Mouse (Mus musculus) liver, embryonic 14.5 days (tissue): ENCODE measurements at regions not wholly inside any gene's neighbourhood (a gene's known extent, or its start where the extent isn't known, plus 50 kb on each side); places are given as distances from the start of the nearest gene placed in this dataset.

Experiments used
- ATAC-seq: fragments of 200-750 bp; cut with Nextera tagmentation; 2 replicates; pipeline ENCODE4 v1.8.0; 2017; ENCODE audit warnings: moderate number of reproducible peaks, mild to moderate bottlenecking, moderate library complexity; ENCODE audit not compliant: insufficient read depth
- DNase-seq, 3 experiments: peaks; one replicate each; pipeline ENCODE4 v3.0.0-alpha.2; 2012 to 2013; ENCODE audit warnings: low read depth in 3 of 3, low spot score in 3 of 3
- H3K27ac ChIP-seq: fragments of 300-500 bp; sonication (generic); 2 replicates; pipeline ENCODE4 v1.5.1; 2014; ENCODE audit warnings: moderate library complexity, mild to moderate bottlenecking, control low read depth, inconsistent platforms
- H3K27me3 ChIP-seq: fragments of 300-500 bp; sonication (generic); 2 replicates; pipeline ENCODE4 v1.6.1; 2014; ENCODE audit warnings: mild to moderate bottlenecking, low read length, moderate library complexity; ENCODE audit not compliant: control insufficient read depth, insufficient read depth
- H3K36me3 ChIP-seq: fragments of 300-500 bp; sonication (generic); replicated peaks from 2 replicates; pipeline ENCODE4 v1.6.1; 2014; ENCODE audit warnings: low read depth; ENCODE audit not compliant: control insufficient read depth, insufficient read depth
- H3K4me1 ChIP-seq, 2 experiments: fragments of 200-500 bp in 1 of 2; fragments of 300-500 bp in 1 of 2; sonication (generic) in 1 of 2; replicated peaks; 2 replicates each; pipeline ENCODE4 v1.6.1; 2012 to 2014; ENCODE audit warnings: antibody characterized with exemption in 1 of 2, inconsistent platforms in 1 of 2, low read length in 1 of 2; ENCODE audit not compliant: control insufficient read depth in 2 of 2, insufficient read depth in 2 of 2
- H3K4me2 ChIP-seq: fragments of 300-500 bp; sonication (generic); 2 replicates; pipeline ENCODE4 v1.6.1; 2014; ENCODE audit warnings: low read depth, mild to moderate bottlenecking, control low read depth, moderate library complexity
- H3K4me3 ChIP-seq, 2 experiments: fragments of 200-500 bp in 1 of 2; fragments of 300-500 bp in 1 of 2; sonication (generic) in 1 of 2; 2 replicates each; pipeline ENCODE4 v1.5.1; 2012 to 2014; ENCODE audit warnings: low read depth in 2 of 2, low read length in 2 of 2, mild to moderate bottlenecking in 2 of 2, control low read depth in 1 of 2, inconsistent platforms in 1 of 2, moderate library complexity in 1 of 2; ENCODE audit not compliant: insufficient read depth in 1 of 2
- H3K9ac ChIP-seq: fragments of 300-500 bp; sonication (generic); replicated peaks from 2 replicates; pipeline ENCODE4 v1.6.1; 2014; ENCODE audit warnings: mild to moderate bottlenecking, control low read depth, moderate library complexity
- H3K9me3 ChIP-seq: fragments of 300-500 bp; sonication (generic); 2 replicates; pipeline ENCODE4 v1.6.1; 2016; ENCODE audit warnings: low read length, mixed read lengths; ENCODE audit not compliant: control insufficient read depth
- CTCF ChIP-seq: IDR thresholded peaks from 2 replicates; pipeline ENCODE4 v1.5.1; 2016; ENCODE audit warnings: antibody characterized with exemption, low read depth, control low read depth
- EP300 ChIP-seq: IDR thresholded peaks from 2 replicates; pipeline ENCODE4 v1.6.1; 2016; ENCODE audit warnings: antibody characterized with exemption, low read depth
- WGBS: fragments of 180-500 bp; shearing (Covaris S2); extraction: QIAGEN DNeasy Blood & Tissue Kit; methylation state at CpG from one replicate; pipeline ENCODE4 v1.1.7; 2014; ENCODE audit not compliant: insufficient replicate concordance; 5-methylcytosine and 5-hydroxymethylcytosine counted together

- 72% methylated on average over 12 of the region's 12 CpGs for WGBS
- Histone ChIP-seq H3K4me1 (no peaks in the 10 kb centered on the region), H3K27me3 (no peaks in the 10 kb centered on the region), H3K4me3 (no peak overlapping the region), H3K9ac (no peak overlapping the region), H3K4me2 (no peak overlapping the region), H3K27ac (no peak overlapping the region), H3K9me3 (no peaks in the 10 kb centered on the region), H3K36me3 (no peaks in the 10 kb centered on the region)
- ATAC-seq (no peak), DNase-seq (no peak)
- TF ChIP-seq CTCF (no peak), EP300 (no peak)
Observed at GRCm38 (mm10) chr11:65365751-65366559, 96.2 kb upstream of the Myocd start.

- no peak overlapping the region for H3K9ac ChIP-seq
- 42% methylated on average over 3 of the region's 3 CpGs for WGBS
- ATAC-seq: no peak
Observed at GRCm38 (mm10) chr11:65364910-65365309, 95.1 kb upstream of the Myocd start.

GRCm38 (mm10) chr11:65363846-65364245, 94.1 kb upstream of the Myocd start:
- H3K27me3 ChIP-seq: no peaks in the 10 kb centered on the region
- no peak for DNase-seq
- H3K4me1 ChIP-seq: no peaks in the 10 kb centered on the region
- H3K36me3 ChIP-seq: no peaks in the 10 kb centered on the region
- no peak overlapping the region for H3K4me2 ChIP-seq
- WGBS: 40% methylated on average over 3 of the region's 3 CpGs
- H3K4me3 ChIP-seq: no peak overlapping the region
- no peak overlapping the region for H3K9ac ChIP-seq
- no peak overlapping the region for H3K27ac ChIP-seq
- no peak for TF ChIP-seq EP300
- no peak for TF ChIP-seq CTCF
- ATAC-seq: no peak
- no peaks in the 10 kb centered on the region for H3K9me3 ChIP-seq

More at GRCm38 (mm10) chr11:65364910-65365309, 95.1 kb upstream of the Myocd start:
- TF ChIP-seq EP300: no peak
- TF ChIP-seq CTCF: no peak
- no peak overlapping the region for H3K4me3 ChIP-seq
- H3K4me2 ChIP-seq: no peak overlapping the region
- H3K36me3 ChIP-seq: no peaks in the 10 kb centered on the region
- no peaks in the 10 kb centered on the region for H3K9me3 ChIP-seq
- H3K4me1 ChIP-seq: no peaks in the 10 kb centered on the region
- H3K27me3 ChIP-seq: no peaks in the 10 kb centered on the region
- H3K27ac ChIP-seq: no peak overlapping the region
- DNase-seq: no peak

- WGBS: 59% methylated on average over 5 of the region's 5 CpGs
Observed at GRCm38 (mm10) chr11:65360729-65361128, 90.9 kb upstream of the Myocd start.

GRCm38 (mm10) chr11:65358908-65359307, 89.1 kb upstream of the Myocd start:
- Histone ChIP-seq H3K4me1 (no peaks in the 10 kb centered on the region), H3K27ac (no peak overlapping the region), H3K9me3 (no peaks in the 10 kb centered on the region), H3K27me3 (no peaks in the 10 kb centered on the region), H3K4me3 (no peak overlapping the region), H3K36me3 (no peaks in the 10 kb centered on the region), H3K4me2 (no peak overlapping the region), H3K9ac (no peak overlapping the region)
- TF ChIP-seq EP300: no peak
- no peak for TF ChIP-seq CTCF
- no peak for ATAC-seq
- 71% methylated on average over 8 of the region's 8 CpGs for WGBS
- no peak for DNase-seq

More at GRCm38 (mm10) chr11:65360729-65361128, 90.9 kb upstream of the Myocd start:
- H3K4me3 ChIP-seq: no peak overlapping the region
- H3K9ac ChIP-seq: no peak overlapping the region
- DNase-seq (no peak), ATAC-seq (no peak)
- no peaks in the 10 kb centered on the region for H3K27me3 ChIP-seq
- no peak overlapping the region for H3K27ac ChIP-seq
- no peaks in the 10 kb centered on the region for H3K36me3 ChIP-seq
- H3K4me2 ChIP-seq: no peak overlapping the region
- no peaks in the 10 kb centered on the region for H3K9me3 ChIP-seq
- no peaks in the 10 kb centered on the region for H3K4me1 ChIP-seq
- TF ChIP-seq EP300: no peak
